Mouse (Mus musculus) heart, postnatal 10 days (tissue): Measurements from ENCODE around the gene Mthfd1. TPM values are rescaled to one million over a fixed set of nuclear protein-coding genes. Genes with fewer than 3 reads are reported as not detected.
"Not testable (repeated sequence)": the region's sequence is repeated elsewhere in the genome, so short reads cannot be mapped to it uniquely, and the experiment has no call there.

Experiments
- DNase-seq, 2 experiments: peaks; one replicate each; pipeline ENCODE4 v3.0.0; 2021
- intact Hi-C: fragments of 180-260 bp; cut with DNase I; formaldehyde crosslinking; loops from one replicate; pipeline ENCODE4 v1.15.1; 2025
- total RNA-seq, 2 experiments: library from RNA; stranded (reverse); gene quantifications; 2 replicates each; pipeline ENCODE4 v1.2.3; 2021

Mthfd1 gene
- 10 to 100 TPM; 29.9 to 31.1 TPM for total RNA-seq

DNA sequence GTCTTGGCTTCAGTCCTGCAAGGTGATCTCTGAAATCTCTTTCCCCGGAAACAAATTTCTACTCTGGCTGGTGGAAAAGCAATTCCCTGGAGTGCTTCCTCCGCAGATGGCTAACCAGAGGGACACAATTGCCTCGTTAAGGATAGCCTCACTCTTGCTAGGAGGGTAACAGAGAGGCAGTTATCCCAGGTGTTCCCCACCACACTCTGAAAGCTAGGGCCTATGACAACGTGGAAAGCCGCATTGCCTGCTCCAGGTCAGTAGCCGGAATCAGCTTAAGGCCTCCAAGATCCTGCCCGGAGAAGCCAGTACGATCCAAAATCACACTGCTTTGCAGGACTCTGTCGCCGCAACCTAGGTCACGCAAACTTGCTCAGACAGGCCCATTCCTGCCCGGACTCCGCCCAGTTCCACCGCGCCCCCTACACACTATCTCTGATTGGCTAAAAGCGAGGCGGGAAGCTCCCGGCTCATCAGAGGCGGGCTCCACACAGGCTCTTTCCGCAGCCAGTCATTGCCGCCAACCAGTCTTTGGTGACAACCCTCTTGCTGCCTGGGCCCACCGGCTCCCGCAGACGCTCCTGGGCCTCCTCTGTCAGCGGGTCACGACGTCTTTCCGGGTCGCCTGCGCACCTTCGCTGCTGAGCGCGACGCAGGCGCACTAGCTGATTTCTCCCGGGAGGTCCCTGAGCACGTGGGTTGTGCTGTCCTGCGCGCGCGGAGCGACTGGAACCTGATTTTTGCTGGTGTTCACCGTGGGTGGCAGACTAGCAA lies at the start of gene Mthfd1:
Gene Mthfd1, plus strand, starts transcription at position 574 of the 774 bp plus-strand sequence.
- peak; percentile 96 for DNase-seq
- intact Hi-C loops = no loop called here

DNA sequence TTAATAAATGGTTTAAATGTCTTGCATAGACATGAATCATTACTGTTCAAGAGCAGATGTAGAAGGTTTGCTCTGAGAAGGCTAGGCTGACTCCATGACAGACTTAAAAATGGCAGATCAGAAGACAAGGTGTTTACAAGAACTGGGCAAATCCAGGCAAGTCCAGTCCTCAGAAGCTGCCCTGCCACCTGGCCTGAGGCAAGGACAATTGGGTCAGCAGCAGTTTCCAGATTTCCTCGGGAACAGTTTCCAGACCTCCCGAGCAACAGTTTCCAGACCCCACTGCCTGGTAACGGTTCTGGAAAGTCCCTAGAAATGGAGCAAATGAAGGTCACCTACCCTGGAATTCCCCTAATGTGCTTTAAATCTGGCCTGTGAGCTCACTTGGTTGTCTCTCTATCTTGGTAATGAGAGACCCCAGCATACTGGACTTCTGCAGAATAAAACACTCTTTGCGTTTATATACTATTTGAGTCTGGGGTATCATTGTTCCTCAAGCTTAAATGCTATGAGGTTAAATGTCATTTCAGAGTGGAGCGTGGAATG lies 45.6 kb upstream of the Mthfd1 start:
- intact Hi-C loops = no loop called here

DNA sequence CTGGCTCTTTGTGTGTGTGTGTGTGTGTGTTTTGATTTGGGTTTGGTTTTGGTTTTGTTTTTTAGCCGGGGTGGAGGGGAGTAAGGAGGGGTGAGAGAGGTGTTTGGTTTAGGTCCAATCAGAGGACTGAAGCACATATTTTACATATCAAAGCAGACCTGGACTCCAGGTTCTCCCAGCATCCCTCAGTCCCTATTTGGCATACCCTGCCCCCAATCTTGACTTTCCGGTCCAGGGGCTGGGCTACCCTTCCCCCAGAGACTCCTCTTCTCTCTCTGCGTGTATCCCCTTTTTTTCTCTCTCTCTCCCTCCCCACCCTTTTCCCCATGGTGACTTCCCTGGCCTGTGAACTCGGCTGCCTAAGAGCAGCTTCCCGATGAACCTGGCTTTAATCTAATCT lies 40.0 kb upstream of the Mthfd1 start:
- DNase-seq = no peak
- intact Hi-C loops = no loop called here

More for the DNA sequence above, 45.6 kb upstream of the Mthfd1 start:
- no peak for DNase-seq

DNA sequence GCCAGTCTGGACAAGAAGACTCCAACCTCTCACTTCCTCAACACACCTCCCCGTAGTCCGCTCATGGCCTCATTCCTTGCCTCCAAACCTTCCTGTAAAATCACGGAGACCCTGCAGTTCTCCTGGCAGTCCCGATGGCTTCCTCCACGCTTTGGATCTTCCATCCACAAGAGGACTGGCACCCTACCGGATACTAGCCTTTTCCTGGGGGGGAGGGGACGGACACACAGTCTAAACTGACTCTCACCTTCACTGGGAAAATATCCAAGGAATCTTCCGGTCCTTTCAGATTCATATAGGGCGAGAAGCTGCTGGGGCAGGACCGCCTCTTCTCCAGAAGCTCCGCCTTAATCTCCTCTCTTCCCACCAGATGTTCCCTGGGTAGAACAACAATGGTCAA lies 38.4 kb upstream of the Mthfd1 start:
- no peak for DNase-seq
- intact Hi-C loops = no loop called here

DNA sequence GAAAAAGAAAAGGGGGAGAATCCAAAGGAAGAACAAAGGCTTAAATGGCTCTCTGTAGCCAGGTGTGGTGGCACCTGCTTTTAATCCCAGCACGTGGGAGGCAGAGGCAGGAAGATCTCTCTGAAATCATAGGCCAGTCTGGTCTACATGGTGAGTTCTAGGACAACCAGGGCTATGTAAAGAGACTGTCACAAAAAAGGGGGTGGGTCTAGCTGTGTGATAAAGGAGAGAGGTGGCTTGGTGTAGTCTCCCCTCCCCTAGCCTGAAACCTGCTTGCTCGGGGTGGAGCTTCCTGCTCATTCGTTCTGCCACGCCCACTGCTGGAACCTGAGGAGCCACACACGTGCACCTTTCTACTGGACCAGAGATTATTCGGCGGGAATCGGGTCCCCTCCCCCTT lies 33.0 kb upstream of the Mthfd1 start:
- intact Hi-C loops, DNase-seq: not testable (repeated sequence)

DNA sequence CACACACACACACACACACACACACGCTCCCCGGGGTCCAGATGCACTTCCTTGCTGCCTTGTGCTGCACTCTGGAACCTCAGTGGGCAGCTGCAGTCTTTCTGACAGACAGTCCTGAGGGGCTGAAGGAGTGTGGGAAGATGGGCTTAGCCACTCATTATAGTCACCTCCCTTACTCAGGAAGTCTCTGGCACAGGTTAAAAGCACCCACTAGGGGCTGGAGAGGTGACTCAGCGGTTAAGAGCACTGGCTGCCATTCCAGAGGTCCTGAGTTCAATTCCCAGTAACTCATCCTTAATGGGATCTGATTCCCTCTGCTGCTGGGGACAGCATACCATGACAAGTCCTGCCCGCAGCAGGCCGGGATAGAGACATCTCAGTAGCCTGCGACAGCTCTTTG lies 24.5 kb upstream of the Mthfd1 start:
- no peak for DNase-seq
- intact Hi-C loops = no loop called here

DNA sequence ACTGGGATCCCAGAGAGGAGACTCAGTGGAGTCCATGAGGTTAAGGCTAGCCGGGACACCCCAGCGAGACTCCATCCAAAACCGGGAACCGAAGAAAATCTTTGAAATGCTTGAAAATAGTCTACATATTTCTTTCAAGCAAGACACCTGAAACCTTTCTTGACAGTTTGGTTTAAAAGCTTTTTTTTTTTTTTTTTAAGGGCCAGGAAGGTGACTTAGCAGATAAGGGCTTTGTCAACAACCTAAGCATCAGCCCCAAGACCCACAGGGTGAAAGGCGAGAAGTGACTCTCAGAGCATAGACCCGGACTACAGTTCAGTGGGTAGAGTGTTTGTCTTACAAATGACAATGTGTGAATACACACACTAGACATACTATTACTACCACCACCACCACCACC lies 19.8 kb upstream of the Mthfd1 start:
- no peak for DNase-seq
- intact Hi-C loops = no loop called here

DNA sequence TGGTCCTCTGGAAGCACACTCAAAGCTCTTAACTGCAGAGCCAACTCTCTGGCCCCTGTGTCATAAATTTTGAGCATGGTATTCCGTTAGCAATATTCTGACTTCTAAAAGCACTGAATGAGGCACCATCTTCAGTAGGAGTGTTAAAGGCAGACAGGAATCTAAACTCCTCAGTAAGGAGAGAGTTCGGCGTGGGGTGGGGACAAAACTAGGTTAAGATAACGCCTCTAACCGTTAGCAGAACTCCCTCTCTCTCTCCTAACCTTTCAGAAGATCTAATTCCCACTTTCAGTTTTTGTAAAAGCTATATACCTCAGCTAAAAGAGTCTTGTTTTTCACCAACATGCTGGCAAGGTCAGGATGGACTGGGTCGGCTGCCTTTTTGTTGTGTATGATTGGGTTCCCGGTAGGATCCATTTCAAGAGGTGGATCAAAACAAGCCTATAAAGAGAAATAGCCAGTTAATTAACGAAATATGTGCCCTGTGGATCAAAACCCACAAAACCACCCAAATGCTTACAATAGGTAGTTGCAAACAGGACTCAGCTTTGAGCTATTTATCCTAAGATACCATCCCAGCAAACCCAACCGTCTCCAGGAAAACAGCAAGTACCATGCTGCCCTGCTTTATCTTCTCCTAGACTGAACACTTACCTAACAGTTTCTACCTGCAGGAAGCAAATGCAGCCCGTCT lies 15.8 kb upstream of the Mthfd1 start:
- intact Hi-C loops = no loop called here
- no peak for DNase-seq

DNA sequence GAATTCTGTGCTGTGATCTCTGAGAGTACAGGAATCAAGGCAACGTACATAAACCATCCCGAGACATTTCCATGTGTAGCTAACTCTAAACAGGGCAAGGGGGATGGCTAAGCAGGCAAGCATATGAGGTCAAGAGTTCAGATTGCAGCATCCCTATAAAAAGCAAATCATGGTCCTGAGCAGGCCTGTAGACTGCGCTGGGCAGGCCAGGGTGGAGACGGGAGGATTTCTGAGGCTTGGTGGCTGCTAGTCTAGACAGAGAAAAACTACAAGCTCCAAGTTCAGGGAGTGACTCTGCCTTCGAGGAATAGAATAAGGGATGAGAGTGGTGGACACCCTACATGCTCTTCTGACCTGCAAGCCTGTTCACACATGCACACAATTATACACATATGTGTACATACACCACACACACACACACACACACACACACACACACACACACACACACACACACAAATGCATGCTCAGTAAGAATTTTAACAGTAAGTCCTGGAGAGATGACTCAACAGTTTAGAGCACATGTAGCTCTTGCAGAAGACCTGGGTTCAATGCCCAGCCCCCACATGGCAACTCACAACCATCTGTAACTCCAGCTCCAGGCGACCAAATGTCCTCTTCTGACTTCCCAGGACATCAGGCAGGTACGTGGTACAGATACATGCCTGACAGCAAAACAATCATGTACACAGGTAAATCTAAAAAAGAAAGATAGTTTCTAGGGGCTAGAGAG lies 15.1 kb upstream of the Mthfd1 start:
- intact Hi-C loops = no loop called here
- no peak for DNase-seq

DNA sequence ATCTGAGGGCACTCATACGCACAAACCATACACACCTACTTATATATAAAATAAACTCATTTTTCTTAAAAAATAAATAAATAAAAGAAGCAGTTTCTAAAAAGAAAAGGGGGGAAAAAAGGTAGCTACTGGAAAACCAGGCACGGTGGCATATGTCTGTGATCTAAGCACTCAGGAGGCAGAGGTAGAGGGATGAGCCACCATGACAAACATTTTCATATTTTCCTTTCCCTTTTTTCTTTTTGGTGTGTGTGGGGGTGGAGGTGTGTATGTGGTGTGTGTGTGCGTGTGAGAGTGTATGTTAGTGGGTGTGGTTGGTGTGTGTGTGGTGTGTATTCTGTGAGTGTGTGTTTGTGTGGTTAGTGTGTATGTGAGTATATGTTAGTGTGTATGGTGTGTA lies 14.4 kb upstream of the Mthfd1 start:
- no peak for DNase-seq

DNA sequence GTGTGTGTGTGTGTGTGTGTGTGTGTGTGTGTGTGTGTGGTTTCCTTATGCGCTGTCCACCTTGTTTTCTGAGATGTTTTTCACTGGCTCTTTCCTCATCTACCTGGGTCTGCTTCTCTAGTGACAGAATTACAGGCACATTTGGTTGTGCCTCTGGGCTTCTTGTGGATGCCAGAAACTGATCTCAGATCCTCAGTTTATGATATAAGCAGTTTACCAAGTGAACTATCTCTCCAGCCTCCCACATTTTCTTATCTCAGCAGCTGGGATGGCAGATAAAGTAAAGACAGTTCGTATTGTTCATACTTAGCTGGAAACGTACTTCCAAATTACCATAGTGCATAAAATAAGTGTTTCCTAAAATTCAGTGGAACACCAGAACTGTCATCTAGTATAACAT lies 14.0 kb upstream of the Mthfd1 start:
- intact Hi-C loops = no loop called here
- DNase-seq = no peak

More for the DNA sequence above, 14.4 kb upstream of the Mthfd1 start:
- intact Hi-C loops = no loop called here

DNA sequence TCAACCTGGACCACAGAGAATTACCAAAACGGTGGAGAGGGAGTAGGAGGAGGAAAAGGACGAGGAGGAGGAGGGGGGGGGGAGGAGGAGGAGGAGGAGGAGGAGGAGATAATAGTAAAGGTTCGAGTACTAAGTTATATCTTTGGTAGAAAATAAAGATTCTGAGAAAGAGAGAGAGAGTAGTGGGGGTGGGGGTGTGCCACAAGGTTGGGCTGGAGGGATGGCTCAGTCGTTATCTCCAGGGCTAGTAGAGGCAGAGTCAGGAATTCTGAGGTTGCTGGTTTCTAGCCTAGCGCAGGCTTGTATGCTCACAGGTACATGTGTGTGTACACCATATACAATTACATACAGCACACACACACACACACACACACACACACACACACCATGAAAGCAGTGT lies 13.3 kb upstream of the Mthfd1 start:
- DNase-seq = no peak
- intact Hi-C loops = no loop called here

DNA sequence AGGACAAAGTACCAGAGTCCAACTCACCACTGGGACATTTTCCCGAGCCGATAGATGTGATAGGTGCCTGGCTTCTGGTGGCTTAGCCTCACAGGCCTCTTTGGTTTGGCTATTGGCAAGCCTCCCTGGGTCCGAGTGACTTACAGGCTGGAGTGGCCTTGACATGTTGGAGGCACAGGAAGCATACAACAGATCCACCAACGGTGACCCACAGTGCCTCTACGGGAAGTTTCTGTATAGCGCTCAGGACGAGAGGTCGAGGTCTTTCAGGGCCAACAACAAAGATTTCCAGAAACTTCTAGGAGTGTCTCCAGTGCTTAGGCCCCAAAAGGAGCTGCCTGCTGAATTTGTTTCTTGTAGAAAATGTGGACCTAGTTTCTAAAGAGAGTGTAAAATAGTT lies 10.1 kb upstream of the Mthfd1 start:
- intact Hi-C loops = no loop called here
- DNase-seq = no peak

DNA sequence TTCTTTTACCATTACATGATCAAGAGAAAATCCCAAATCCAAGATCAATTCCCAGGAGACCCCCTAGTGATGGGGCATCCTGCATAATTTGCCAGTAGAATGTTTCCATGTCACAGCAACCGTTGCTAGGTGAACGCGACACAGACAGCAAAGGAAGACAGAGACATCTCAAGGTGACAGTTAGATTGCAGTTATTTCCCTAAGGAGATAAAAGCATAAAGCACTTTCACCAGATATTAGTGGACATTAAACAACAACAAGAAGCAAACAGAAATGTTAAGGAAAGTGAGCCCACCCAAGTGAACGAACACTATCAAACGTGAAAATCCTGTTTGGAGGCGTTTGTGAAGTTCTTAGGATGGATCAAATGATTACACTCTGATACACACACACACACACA lies 8.5 kb upstream of the Mthfd1 start, which contains the start of gene Tex21:
Gene Tex21, minus strand, starts transcription at position 101 of the 400 bp plus-strand sequence.
- DNase-seq = no peak
- intact Hi-C loops = no loop called here

DNA sequence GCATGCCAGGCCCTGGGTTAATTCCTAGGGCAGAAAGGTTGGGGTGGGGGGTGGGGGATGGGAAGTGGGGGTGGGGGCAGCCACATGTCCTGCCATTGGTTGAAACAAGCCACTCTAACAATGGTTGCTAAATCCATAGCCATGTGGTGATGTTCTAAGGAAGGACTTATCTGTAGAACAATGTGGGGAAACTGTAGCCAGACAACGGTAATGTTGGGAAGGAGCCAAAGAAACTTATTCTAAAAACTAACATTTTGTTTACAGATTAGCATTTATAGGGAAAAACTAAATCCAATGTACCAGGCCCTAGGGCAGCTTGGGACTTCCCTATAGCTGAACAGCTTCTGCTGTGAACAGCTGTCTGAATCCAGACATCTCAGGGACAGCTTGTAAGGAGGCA lies 2.0 kb upstream of the Mthfd1 start:
- no peak for DNase-seq
- intact Hi-C loops = no loop called here

DNA sequence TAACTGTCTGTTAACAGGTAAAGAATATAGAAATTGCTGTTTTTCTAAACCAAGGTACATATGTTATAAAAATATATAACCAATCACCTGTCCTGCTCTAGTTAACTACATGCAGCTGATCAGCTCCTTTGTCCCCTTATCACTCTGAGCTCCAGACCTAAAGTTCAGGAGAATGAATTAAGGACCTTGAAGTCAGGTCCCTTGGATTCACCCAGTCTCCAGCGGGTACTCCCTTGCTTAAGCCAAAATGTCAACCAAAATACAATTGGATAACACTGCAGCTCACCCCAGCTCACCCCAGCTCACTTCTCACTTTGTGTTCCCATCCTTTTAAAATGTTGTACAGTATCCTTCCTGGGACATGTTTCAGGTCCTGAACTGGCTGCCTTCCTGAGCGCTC lies 1.5 kb upstream of the Mthfd1 start:
- intact Hi-C loops = no loop called here
- DNase-seq = no peak

DNA sequence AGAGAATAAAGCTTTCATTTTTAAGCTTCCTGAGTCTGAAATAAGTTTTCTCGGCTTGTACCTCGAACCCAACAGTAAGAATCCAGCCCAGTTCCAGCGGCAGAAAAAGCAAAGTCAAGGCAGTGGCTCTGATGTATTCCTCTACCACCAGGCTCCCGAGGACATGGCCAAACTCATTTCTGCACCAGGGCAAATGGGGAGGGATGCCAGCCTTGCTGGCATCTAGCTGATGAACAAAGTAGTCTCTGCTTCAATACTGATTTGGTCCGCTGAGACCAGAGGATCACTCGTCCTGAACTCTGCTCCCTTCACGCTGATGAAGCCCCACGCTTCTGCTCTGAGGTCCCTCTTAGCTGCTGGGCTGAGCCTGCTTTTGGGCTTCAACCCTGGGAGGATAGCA lies 1.1 kb upstream of the Mthfd1 start:
- DNase-seq = no peak
- intact Hi-C loops = no loop called here

DNA sequence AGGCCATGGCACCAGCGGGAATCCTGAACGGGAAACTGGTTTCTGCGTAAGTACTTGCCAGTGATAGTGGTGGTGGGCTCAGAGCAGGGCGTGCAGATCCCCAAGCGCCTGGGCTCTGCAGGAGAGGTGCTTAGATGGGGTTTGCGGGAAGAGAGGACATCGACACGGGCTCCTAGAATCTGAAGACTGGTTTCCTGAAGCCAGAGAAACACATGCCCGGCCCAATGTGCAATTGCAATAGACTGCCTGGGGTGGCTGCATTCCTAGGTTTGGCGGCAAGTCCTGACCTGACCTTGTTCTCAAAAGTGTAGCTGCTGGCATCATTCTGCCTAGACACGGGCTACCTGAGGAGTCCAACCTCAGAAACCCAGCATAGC lies 389 bp downstream of the Mthfd1 start:
- no peak for DNase-seq
- intact Hi-C loops = no loop called here

DNA sequence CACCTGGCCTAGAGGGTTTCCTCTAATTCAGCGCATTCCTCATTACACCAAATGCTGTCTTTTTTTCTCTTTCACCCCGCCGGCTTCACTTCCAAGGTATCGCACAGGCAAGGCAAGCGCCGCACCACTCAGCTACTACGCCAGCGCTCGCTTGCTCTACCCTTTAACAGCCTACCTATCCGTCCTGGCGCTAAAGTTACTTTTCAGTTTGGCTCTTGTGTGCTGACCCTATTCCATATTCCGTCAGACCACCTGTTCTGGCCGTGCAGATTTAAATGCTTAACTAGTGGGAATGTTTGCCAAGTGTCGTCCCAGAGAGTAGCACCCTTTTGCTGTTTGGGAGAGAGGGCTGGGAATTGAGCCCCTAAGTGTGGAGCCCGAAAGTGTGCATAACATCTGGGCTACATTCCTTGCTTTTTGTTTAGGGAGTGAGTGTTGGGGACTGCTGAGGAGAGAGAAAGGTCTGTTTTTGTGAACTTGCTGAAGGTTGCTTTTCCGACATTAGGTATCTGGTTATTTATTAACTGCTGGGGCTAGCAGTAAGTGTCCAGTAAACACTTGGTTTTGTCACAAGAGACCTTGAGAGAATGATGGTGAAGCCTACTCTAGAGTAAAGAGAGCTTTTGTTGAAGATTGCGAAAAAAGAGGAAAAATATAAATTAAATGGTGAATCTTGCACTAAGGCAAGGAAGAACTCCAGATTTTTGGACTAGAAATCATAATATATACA lies 1.2 kb downstream of the Mthfd1 start:
- DNase-seq = peak; percentile 8 to 25
- intact Hi-C loops = no loop called here

DNA sequence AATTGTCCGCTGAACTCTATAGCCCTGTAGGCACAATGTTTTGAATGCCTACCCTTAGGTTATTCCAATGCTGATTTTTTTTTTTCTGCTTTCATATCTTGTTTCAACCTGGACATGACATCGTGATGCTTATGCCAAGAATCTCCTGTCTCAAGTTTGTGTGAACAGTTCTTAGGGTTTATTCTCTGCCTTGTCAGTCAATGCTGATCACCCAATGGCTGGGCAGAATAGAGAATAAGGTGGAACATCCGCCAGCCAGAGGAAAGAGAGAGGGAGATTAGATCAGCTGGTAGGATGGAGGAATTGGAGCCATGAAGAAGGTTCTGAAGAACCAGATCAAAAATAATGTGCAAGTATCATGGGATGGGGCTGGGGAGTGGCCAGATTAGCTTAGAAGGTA lies 5.6 kb downstream of the Mthfd1 start:
- intact Hi-C loops = loop anchor here (10.0 kb wide), 2 partner anchors 214 to 344 kb away; no protein-coding TSS in a partner anchor

DNA sequence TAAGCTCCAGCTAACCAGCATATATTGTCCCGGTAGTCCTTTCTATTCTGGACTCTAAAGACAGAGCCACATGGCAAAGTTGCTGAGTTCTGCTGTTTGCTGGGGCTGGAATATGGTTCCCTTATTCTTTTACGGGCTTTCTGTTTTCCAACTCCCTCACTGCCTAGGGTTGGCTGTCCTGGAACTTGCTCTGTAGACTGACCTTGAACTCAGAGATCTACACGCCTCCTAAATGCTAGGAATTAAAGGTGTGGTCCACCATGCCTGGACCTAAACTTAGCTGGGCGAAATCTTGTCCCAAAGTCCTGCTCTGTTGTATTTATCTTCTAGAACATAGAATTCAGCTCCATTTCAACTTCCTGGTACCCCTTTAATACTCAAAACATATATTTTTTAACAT lies 6.5 kb downstream of the Mthfd1 start:
- intact Hi-C loops = loop anchor here (10.0 kb wide), 2 partner anchors 213 to 343 kb away; no protein-coding TSS in a partner anchor
- DNase-seq = no peak

More for the DNA sequence above, 5.6 kb downstream of the Mthfd1 start:
- DNase-seq = no peak
